Mouse (Mus musculus): ENCODE data around the gene Crebl2. TPM values are rescaled to one million over a fixed set of nuclear protein-coding genes. Genes with fewer than 3 reads are reported as not detected.
A peak's percentile ranks its signal among the peaks of the same experiment; 100 is the strongest.

Crebl2 gene
- polyA plus RNA-seq, 1 experiment from 2014 or later = 3.8 TPM

DNA sequence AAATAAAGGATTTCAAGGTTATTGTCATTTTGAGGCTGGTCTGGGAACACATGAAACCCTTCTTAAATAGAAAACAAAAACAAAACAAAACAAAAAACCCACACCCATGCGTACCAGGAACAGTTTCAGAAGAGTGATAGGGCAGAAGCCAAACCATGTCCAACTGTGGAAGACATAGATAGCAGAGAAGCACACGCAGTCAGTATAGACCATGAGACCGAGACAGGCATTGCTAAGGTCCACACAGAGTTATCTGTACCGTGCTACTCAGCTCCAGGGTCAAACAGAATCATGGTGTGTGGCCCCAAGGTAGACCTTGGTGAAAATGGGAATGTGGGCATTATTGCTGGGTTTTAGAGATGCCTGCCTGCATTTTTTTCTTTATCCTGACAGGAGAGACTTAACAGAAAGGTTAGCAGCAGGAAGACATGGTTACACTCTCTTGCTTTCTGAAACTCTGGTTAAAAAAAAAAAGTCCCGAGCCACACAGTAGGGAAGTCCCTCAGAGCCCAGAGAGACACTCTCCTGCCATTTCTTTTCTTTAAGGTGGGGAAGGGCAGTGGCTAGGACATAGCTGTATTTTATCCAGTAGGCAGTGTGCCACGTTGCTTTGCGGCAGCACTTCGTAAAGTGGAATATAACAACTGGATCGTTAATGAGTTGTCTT lies 4.8 kb downstream of the Crebl2 start:
- no peak for ATAC-seq (replicated peaks)
- Histone ChIP-seq H3K4me2 (replicated peaks) (no peak overlapping the region), H3K4me3 (no peak overlapping the region), H3K4me1 (peaks cover 10% of the 10 kb centered on the region; the same call in 1 of the 2 replicates), H3K27ac (replicated peaks) (no peak overlapping the region), H3K9me3 (no peaks in the 10 kb centered on the region), H3K9ac (replicated peaks) (no peak overlapping the region), H3K27me3 (no peaks in the 10 kb centered on the region), H3K36me3 (no peaks in the 10 kb centered on the region)
- 60% methylated on average over 9 of the region's 9 CpGs for WGBS

DNA sequence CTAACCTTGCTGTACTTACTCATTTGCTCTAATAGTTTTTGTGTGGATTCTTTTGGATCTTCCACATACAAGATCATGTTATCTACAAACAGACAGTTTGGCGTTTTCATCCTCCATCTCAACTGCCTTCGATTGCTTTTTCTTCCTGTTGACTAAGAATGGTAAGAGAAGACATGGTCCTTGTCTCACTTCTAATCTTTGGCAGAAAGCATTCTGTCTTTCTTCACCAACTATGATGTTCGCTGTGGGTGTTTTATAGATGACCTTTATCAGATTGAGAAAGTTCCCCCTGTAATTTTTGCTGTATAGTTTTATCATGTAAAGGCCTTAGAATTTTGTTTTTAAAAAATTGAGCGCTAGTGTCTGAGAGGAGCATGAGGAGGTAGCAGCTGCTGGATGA lies 8.2 kb downstream of the Crebl2 start:
- no peak overlapping the region for H3K4me3 ChIP-seq
- H3K27me3 ChIP-seq = no peaks in the 10 kb centered on the region
- H3K4me1 ChIP-seq = no peaks in the 10 kb centered on the region
- 93% methylated on average over 4 of the region's 4 CpGs for WGBS
- no peaks in the 10 kb centered on the region for H3K9me3 ChIP-seq
- H3K9ac ChIP-seq (replicated peaks) = no peak overlapping the region
- no peak overlapping the region for H3K27ac ChIP-seq (replicated peaks)
- H3K4me2 ChIP-seq (replicated peaks) = no peak overlapping the region
- ATAC-seq (replicated peaks) = no peak
- H3K36me3 ChIP-seq = no peaks in the 10 kb centered on the region

DNA sequence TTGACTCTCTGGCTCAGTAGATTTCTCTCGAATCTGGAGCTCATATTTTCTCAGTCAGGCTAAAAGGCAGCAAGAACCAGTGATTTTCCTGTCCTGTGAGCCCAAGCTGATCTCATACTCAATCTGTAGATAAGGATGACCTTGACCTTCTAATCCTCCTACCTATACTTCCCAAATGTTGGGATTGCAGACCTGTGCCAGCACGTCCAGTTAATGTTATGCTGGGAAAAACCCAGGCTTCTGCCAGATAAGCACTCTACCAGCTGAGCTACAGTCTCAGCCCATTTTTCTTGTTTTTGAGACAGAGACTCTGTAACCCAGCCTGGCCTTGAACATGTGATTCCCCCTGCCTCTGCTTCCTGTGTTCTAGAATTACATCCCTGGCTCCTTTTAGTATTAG lies 10.4 kb downstream of the Crebl2 start:
- H3K27ac ChIP-seq (replicated peaks) = no peak overlapping the region
- H3K4me3 ChIP-seq = no peak overlapping the region
- no peaks in the 10 kb centered on the region for H3K4me1 ChIP-seq
- H3K9ac ChIP-seq (replicated peaks) = no peak overlapping the region
- no peak for ATAC-seq (replicated peaks)
- WGBS = 79% methylated on average over 2 of the region's 2 CpGs
- H3K4me2 ChIP-seq (replicated peaks) = no peak overlapping the region
- H3K27me3 ChIP-seq = no peaks in the 10 kb centered on the region
- H3K36me3 ChIP-seq = no peaks in the 10 kb centered on the region
- H3K9me3 ChIP-seq = no peaks in the 10 kb centered on the region

DNA sequence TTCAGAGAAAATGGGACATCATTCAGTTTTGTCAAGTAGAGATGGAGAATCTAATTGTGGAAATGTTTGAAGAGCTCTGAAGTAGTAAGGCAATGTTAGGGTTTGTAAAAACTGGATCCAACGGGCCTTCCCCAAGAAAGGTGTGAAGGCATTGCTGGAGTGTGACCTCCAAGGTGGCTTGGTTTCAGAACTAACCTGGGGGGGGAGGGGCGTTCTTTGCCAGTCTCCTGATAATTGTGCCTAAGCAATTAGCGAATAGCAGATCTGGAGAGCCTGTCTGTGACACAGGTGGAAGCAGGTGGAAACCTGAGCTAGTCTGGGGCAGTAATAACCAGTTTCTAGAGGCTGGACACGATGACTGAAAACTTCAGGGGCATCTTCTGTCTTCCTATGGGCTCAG lies 15.8 kb downstream of the Crebl2 start:
- Histone ChIP-seq H3K4me3 (no peak overlapping the region), H3K4me2 (replicated peaks) (no peak overlapping the region), H3K27ac (replicated peaks) (no peak overlapping the region), H3K36me3 (peaks cover under 1% of the 10 kb centered on the region; the same call in 1 of the 2 replicates), H3K27me3 (no peaks in the 10 kb centered on the region), H3K9me3 (no peaks in the 10 kb centered on the region), H3K9ac (replicated peaks) (no peak overlapping the region), H3K4me1 (no peaks in the 10 kb centered on the region)
- WGBS = 82% methylated on average over 4 of the region's 4 CpGs
- ATAC-seq (replicated peaks) = no peak

DNA sequence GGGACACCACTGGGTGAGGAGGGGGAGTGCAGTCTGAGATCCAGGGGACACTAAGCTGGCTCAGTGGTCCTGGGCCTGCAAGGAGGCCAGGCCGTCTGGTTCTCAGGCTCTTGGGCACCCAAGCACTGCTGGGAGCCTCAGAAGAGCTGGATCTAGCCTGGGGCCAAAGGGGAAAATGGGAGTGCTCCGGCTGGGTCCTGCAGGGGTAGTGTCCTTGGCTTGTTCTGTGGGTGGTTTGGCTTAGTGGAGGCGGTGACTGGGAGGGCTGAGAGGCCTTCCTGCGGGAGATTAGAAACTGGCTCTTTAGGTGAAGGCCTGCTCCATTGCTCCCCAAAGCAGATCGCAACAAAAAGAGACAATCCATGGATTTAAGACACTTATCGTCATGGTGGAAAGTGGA lies 16.4 kb downstream of the Crebl2 start:
- Histone ChIP-seq H3K4me2 (replicated peaks) (no peak overlapping the region), H3K27ac (replicated peaks) (no peak overlapping the region), H3K4me3 (no peak overlapping the region), H3K36me3 (peaks cover 6% of the 10 kb centered on the region; the same call in 1 of the 2 replicates), H3K9me3 (no peaks in the 10 kb centered on the region), H3K27me3 (no peaks in the 10 kb centered on the region), H3K4me1 (no peaks in the 10 kb centered on the region), H3K9ac (replicated peaks) (no peak overlapping the region)
- WGBS = 72% methylated on average over 6 of the region's 6 CpGs
- no peak for ATAC-seq (replicated peaks)

DNA sequence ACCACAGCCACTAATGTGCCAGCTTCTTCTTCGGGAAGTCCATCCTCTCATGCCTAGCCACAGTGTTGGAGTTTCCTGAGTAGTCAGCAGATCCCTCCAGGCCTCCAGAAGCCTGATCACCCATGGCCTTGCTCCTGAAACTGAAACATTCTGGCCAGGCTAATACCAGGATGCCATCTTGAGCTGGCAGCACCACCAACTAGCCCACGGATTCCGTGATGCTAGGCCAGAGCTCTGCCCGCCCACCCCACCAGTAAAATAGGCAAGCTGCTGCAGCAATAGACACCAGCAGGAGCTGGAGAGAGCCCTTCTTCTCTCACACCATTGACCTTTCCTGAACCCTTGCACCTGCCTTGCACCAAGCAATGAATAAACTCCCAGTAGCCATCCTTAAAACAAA lies 17.6 kb downstream of the Crebl2 start:
- Histone ChIP-seq H3K9me3 (no peaks in the 10 kb centered on the region), H3K36me3 (peaks cover 7% of the 10 kb centered on the region; the same call in 1 of the 2 replicates), H3K27me3 (no peaks in the 10 kb centered on the region), H3K4me1 (no peaks in the 10 kb centered on the region), H3K9ac (replicated peaks) (no peak overlapping the region), H3K4me3 (no peak overlapping the region), H3K27ac (replicated peaks) (no peak overlapping the region), H3K4me2 (replicated peaks) (no peak overlapping the region)
- no peak for ATAC-seq (replicated peaks)
- WGBS = 91% methylated on average over 4 of the region's 4 CpGs

DNA sequence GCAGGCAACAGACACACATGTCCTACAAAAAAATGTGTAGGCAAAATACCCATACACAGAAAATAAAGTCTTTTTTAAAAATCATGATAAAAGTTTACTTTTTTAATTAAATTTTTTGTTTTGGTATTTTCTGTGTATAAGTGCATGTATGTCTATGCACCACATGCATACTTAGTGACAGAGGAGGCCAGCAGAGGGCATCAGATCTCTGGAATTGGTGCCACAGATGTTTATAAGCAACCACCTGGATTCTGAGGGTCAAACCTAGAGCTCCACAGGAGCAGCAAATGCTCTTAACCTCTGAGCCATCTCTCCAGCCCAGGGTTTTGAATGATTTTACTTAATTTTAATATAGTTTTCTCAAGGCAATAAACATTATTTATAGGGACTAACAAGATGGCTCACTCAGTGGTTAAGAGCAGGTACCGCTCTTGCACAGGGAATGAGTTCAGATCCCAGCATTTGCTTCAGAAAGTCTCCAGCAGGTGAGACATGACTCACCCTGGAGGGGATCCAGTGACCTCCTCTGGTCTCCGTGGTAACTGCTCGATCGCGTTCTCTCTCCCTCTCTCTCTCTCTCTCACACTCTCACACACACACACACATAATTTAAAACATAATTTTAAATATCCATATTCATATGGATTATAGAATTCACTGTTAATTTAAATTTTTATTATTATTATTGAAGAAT lies 18.4 kb downstream of the Crebl2 start:
- Histone ChIP-seq H3K4me3 (no peak overlapping the region), H3K27me3 (no peaks in the 10 kb centered on the region), H3K9ac (replicated peaks) (no peak overlapping the region), H3K9me3 (no peaks in the 10 kb centered on the region), H3K4me2 (replicated peaks) (no peak overlapping the region), H3K36me3 (peaks cover 11% of the 10 kb centered on the region; the same call in 1 of the 2 replicates), H3K4me1 (no peaks in the 10 kb centered on the region), H3K27ac (replicated peaks) (no peak overlapping the region)
- no peak for ATAC-seq (replicated peaks)
- WGBS = 76% methylated on average over 5 of the region's 5 CpGs

DNA sequence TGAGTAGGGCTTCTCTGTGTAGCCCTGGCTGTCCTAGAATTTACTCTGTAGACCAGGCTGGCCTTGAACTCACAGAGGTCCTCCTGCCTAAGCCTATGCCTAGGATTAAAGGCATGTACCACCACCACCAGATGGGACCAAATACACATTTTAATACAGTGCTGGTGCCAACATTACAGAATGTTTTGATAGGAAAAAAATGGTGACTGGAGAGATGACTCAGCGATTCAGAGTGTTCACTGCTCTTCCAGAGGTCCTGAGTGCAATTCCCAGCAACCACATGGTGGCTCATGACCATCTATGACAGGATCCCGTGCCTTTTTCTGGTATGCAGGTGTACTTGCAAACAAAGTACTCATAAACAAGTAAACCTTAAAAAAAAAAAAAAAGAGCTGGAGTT lies 19.5 kb downstream of the Crebl2 start:
- H3K4me2 ChIP-seq (replicated peaks) = no peak overlapping the region
- 89% methylated on average over 2 of the region's 2 CpGs for WGBS
- no peak for ATAC-seq (replicated peaks)

DNA sequence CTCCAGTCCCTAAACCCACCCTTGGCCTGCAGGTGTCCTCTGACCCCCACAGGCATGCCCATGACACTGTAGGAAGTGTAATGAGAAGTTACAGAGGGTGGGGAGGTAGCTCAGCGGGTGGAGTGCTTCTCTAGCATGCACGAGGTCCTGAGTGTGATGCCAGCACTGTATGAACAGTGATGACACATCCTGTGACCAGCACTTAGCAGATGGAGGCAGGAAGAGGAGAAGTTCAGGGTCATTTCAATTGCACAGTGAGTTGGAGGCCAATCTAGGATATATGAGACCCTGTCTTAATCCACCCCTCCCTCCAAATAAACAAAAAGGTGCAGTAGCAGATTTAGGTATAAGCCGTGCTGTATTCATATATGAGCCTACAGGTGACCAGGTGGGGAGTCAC lies 20.0 kb downstream of the Crebl2 start:
- no peak overlapping the region for H3K4me3 ChIP-seq
- 75% methylated on average over 3 of the region's 3 CpGs for WGBS

More for the DNA sequence above, 19.5 kb downstream of the Crebl2 start:
- Histone ChIP-seq H3K27me3 (no peaks in the 10 kb centered on the region), H3K4me1 (no peaks in the 10 kb centered on the region), H3K9me3 (no peaks in the 10 kb centered on the region), H3K36me3 (peaks cover 11% of the 10 kb centered on the region; the same call in 1 of the 2 replicates), H3K4me3 (no peak overlapping the region), H3K27ac (replicated peaks) (no peak overlapping the region), H3K9ac (replicated peaks) (no peak overlapping the region)

DNA sequence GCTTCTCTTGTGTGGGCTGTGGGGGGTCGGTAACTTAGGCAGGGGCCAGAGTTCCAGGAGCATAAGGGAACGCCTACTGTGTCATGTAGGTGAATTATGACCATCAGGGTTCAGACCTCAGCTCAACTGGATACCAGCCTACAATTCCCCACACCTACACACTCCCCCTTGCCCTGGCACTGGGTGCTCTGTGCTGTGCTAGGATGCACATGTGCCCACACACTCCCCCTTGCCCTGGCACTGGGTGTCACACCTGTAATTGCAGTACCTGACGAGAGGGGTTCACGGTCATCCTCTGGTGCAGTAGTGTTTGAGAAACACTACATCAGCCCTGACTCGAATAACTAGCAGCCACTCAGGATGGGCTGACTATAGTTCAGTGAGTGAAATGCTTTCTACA lies 24.8 kb downstream of the Crebl2 start:
- no peaks in the 10 kb centered on the region for H3K9me3 ChIP-seq
- 87% methylated on average over 5 of the region's 5 CpGs for WGBS
- H3K27ac ChIP-seq (replicated peaks) = no peak overlapping the region
- peaks cover 18% of the 10 kb centered on the region for H3K36me3 ChIP-seq
- no peak overlapping the region for H3K9ac ChIP-seq (replicated peaks)
- ATAC-seq (replicated peaks) = peak; percentile 32; the same call in 1 of the 2 replicates
- H3K4me3 ChIP-seq = no peak overlapping the region
- H3K27me3 ChIP-seq = no peaks in the 10 kb centered on the region
- H3K4me2 ChIP-seq (replicated peaks) = no peak overlapping the region
- no peaks in the 10 kb centered on the region for H3K4me1 ChIP-seq

More for the DNA sequence above, 20.0 kb downstream of the Crebl2 start:
- H3K9me3 ChIP-seq = no peaks in the 10 kb centered on the region
- no peaks in the 10 kb centered on the region for H3K27me3 ChIP-seq
- H3K9ac ChIP-seq (replicated peaks) = no peak overlapping the region
- peaks cover 11% of the 10 kb centered on the region; the same call in 1 of the 2 replicates for H3K36me3 ChIP-seq
- H3K27ac ChIP-seq (replicated peaks) = no peak overlapping the region
- ATAC-seq (replicated peaks) = no peak
- H3K4me1 ChIP-seq = no peaks in the 10 kb centered on the region
- H3K4me2 ChIP-seq (replicated peaks) = no peak overlapping the region

DNA sequence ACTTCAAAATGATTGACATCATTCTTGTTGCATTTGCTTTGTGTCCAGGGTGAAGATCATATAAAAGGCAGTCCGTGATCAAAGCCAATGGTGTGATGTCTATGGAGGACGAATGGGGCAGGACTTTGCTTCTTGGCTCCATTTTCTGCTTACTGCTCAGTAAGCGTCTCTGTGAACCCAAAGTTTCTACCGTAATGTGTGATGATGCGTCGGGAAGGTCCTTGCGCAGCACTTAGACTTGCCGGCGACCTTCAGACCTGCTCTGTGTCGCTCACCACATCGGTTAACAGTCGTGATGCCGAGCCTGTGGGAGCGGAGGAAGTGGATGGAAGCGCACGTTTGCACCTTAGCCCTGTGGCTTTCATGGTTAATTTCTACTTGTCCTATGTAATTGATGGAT lies 26.0 kb downstream of the Crebl2 start:
- Histone ChIP-seq H3K27me3 (no peaks in the 10 kb centered on the region), H3K4me2 (replicated peaks) (no peak overlapping the region), H3K36me3 (peaks cover 15% of the 10 kb centered on the region), H3K9ac (replicated peaks) (no peak overlapping the region), H3K4me1 (no peaks in the 10 kb centered on the region), H3K9me3 (no peaks in the 10 kb centered on the region), H3K4me3 (no peak overlapping the region), H3K27ac (replicated peaks) (no peak overlapping the region)
- whole genome bisulfite sequencing = 90% methylated on average over 16 of the region's 16 CpGs
- no peak for ATAC-seq (replicated peaks)

DNA sequence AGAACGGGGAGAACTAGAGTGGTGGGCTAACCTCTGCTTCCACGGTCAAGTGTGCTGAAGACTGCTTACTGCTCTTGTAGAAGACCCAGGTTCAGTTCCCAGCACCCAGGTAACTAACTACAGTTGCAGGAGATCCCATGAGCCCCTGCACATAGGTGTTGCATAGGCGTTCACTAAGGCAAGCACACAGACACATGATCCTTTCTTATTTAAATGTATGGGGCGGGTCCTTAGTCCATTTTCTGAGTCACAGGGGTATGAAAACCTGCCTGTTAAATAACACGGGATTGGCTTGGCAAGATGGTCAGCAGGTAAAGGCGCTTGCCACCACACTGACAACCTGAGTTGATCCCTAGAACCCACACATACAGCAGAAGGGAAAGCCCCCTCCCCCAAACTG lies 29.1 kb downstream of the Crebl2 start:
- H3K36me3 ChIP-seq = peaks cover 7% of the 10 kb centered on the region; the same call in 1 of the 2 replicates
- WGBS = 91% methylated on average over 6 of the region's 6 CpGs
- no peak overlapping the region for H3K9ac ChIP-seq (replicated peaks)
- H3K9me3 ChIP-seq = no peaks in the 10 kb centered on the region
- H3K4me2 ChIP-seq (replicated peaks) = no peak overlapping the region
- no peak overlapping the region for H3K27ac ChIP-seq (replicated peaks)
- H3K27me3 ChIP-seq = no peaks in the 10 kb centered on the region
- ATAC-seq (replicated peaks) = no peak
- H3K4me1 ChIP-seq = peaks cover 17% of the 10 kb centered on the region
- H3K4me3 ChIP-seq = no peak overlapping the region

All from forebrain, embryonic 15.5 days (tissue).